Mouse (Mus musculus): ENCODE data around the gene Rbm7.
A peak's percentile ranks its signal among the peaks of the same experiment; 100 is the strongest.

DNA sequence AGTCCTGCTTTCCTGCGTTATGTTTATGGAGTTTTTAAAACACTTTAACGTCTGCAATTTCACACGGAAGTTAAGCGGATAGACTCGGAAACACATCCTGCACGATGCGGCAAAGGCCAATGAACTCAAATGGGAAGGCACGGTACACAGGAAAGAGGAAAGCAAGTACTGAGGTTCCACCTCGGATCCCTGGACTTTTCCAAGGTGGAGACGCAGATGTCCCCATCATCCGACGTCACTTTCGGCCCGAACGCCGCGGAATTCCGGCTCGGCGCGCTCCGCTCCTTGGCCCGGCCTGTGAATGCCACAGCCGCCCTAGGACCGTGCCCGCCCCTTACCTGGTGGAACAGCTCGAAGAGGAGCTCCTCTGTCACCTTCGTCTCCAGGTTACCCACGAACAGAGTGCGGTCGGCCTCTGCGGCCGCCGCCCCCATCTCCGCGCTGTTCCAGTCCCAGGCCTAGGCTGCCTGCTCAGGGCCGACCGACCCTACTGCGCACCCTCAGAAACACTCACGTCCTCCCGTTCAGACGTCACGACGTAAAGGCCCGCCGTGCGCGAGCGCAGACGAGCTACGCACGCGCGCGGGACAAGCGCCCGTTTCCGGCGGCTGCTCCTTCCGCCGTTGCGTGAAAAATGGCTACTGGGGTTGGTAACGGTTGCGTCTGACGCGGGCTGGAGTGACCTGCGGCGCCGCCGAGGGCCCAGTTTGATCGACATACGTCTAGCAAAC, at the start of gene Rbm7, which contains the start of gene Gm5617:
- peak; percentile 98 for TF ChIP-seq POLR2A (IDR thresholded peaks at IDR 0.05; ENCODE audit: control insufficient read depth, low read depth, low read length)
- no peak for TF ChIP-seq CTCF (IDR thresholded peaks at IDR 0.05; ENCODE audit: control insufficient read depth, insufficient read depth, insufficient replicate concordance, low read depth, low read length)

Measured in testis, adult 2 months (tissue).